Mouse (Mus musculus): ENCODE data around the gene D930020B18Rik.

The D930020B18Rik gene

GRCm38 (mm10) chr10:121640150-121640930 is 1.0 kb upstream of the D930020B18Rik start:
- DNase-seq (ENCODE audit: low spot score), result peak; percentile 77

DNA sequence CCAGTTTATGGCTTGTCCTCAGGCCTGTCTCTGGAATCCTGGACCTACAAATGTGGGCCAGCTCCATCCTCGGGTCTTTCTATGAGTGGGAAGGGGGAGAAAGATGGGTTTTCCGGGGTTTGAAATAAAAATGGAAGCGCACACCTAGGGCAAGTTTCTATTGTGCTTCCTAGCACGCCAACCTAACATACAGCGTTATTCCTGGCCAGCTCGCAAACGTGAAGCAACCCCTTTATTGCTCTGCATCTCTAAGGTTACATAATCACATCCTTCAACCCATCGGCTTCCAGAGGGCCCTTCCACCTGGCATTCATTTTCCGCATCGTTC is 480 bp upstream of the D930020B18Rik start:
- no peak for DNase-seq (ENCODE audit: low spot score)

GRCm38 (mm10) chr10:121642054-121642947 is 913 bp downstream of the D930020B18Rik start:
- DNase-seq (ENCODE audit: low spot score), result peak; percentile 39

GRCm38 (mm10) chr10:121646294-121646693 is 4.9 kb downstream of the D930020B18Rik start:
- DNase-seq (ENCODE audit: low spot score), result no peak

DNA sequence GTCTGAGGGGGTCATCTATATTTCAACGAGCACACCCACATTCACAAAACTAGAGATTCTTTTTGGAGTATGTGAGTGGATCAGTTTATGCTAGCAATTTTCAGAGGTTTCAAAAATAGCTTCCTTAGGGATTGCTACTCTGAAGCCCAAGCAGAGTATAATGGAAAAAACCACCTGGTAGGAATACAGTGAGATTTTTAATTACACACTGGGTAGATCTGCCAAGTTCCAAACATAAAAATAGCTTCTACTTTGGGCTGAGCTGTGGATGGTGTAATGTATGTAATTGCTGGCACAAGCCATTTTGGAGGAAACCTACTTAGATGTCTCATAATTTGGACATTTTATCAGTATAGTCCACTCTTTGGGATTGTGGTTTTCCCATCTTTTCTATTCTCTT is 11.7 kb downstream of the D930020B18Rik start:
- no peak for DNase-seq (ENCODE audit: low spot score)

- DNase-seq (ENCODE audit: low spot score), result no peak
These were observed 14.5 kb downstream of the D930020B18Rik start for GRCm38 (mm10) chr10:121655907-121656306.

DNA sequence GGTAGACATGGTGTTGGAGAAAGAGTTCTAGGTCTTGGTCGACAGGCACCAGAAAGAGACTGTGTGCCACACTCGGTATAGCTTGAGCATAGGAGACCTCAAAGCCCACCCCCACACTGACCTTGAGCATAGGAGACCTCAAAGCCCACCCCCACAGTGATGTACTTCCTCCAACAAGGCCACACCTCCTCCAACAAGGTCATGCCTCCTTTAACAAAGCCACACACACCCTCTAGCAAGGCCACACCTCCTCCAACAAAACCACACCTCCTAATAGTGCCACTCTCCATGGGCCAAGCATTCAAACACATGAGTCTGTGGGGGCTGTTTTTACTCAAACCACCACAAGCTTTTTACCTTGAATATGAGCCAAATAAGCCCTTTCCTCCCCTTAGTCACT is 21.3 kb downstream of the D930020B18Rik start:
- no peak for DNase-seq (ENCODE audit: low spot score)

GRCm38 (mm10) chr10:121663599-121663998 is 22.2 kb downstream of the D930020B18Rik start:
- DNase-seq (ENCODE audit: low spot score), result no peak

- no peak for DNase-seq (ENCODE audit: low spot score)
These were observed 24.3 kb downstream of the D930020B18Rik start for GRCm38 (mm10) chr10:121665631-121666145.

GRCm38 (mm10) chr10:121669103-121669502 is 27.7 kb downstream of the D930020B18Rik start:
- DNase-seq (ENCODE audit: low spot score), result no peak

DNA sequence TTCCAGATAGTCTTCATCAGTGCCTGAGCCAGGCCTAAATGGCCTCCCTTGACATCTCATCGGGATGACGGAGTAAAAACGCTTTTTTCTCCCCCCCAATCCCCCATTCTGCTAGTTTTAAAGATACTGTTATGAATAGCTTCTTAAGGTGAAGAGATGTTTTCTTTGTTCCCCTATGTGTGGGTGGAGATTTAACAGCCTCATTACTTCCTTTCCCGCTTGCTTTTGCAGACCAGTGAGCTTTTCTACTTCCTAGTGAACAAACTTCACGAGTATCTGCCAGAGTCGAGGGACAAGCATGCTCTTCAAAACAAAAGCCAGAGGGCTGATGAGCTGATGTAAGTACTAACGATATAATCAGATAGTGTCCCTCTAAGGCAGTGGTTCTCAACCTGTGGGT is 35.6 kb downstream of the D930020B18Rik start:
- no peak for DNase-seq (ENCODE audit: low spot score)

- no peak for DNase-seq (ENCODE audit: low spot score)
These were observed 39.5 kb downstream of the D930020B18Rik start for GRCm38 (mm10) chr10:121680902-121681301.

DNA sequence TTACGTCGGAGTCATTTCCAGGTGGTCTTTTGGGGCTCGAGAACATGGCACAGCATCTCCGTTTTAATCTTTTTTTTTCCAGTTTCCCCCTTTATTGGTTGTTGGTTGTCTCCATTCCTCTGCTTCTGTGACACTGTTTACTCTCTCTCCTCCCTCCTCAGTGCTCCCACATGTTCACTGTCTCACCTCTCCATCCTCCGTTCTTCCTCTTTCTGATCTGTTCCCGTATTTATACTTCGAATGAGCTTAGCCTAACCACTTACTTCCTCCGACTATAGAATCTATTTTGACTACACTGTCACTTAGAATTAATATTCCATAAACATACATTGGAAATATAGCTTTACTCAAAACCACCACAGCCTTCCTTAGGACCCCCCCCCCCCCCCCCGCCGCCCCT is 41.2 kb downstream of the D930020B18Rik start:
- DNase-seq (ENCODE audit: low spot score), result no peak

- peak; percentile 38 for DNase-seq (ENCODE audit: low spot score)
These were observed 44.8 kb downstream of the D930020B18Rik start for GRCm38 (mm10) chr10:121686153-121686660.

GRCm38 (mm10) chr10:121687511-121687910 is 46.1 kb downstream of the D930020B18Rik start:
- DNase-seq (ENCODE audit: low spot score), result no peak

- peak; percentile 83 for DNase-seq (ENCODE audit: low spot score)
These were observed 48.4 kb downstream of the D930020B18Rik start for GRCm38 (mm10) chr10:121689591-121690314.

DNA sequence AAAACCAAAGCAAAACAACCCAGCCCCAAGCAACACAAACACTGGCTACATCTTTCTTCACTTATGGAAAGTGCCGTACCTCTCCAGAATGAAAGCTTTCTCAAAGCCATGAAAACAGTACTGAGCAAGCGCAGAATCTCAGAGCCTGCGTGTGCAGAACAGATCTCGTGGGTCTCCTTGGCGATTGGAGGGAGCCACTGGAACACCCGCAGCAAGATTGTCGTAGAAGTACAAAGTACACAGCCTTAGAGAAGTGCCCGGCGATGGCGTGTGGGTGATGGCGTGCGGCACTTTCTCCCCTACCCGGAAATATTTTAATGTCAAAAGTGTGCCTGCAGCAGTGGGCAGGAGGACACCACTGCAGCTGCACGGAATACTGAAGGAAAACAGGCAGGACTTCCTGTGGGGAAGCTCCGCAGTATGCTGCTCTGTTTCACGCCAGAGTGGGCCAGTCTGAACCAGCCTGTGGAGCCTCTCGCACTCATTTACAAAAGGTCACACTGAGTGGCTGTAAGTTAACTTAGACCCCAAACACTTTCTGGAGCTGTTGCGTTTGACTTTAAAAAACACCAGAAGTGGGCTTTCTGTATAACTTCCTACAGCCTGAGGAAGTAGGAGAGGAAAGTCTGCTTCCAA is 51.7 kb downstream of the D930020B18Rik start:
- DNase-seq (ENCODE audit: low spot score), result no peak

GRCm38 (mm10) chr10:121694567-121694966 is 53.2 kb downstream of the D930020B18Rik start:
- DNase-seq (ENCODE audit: low spot score), result no peak

DNA sequence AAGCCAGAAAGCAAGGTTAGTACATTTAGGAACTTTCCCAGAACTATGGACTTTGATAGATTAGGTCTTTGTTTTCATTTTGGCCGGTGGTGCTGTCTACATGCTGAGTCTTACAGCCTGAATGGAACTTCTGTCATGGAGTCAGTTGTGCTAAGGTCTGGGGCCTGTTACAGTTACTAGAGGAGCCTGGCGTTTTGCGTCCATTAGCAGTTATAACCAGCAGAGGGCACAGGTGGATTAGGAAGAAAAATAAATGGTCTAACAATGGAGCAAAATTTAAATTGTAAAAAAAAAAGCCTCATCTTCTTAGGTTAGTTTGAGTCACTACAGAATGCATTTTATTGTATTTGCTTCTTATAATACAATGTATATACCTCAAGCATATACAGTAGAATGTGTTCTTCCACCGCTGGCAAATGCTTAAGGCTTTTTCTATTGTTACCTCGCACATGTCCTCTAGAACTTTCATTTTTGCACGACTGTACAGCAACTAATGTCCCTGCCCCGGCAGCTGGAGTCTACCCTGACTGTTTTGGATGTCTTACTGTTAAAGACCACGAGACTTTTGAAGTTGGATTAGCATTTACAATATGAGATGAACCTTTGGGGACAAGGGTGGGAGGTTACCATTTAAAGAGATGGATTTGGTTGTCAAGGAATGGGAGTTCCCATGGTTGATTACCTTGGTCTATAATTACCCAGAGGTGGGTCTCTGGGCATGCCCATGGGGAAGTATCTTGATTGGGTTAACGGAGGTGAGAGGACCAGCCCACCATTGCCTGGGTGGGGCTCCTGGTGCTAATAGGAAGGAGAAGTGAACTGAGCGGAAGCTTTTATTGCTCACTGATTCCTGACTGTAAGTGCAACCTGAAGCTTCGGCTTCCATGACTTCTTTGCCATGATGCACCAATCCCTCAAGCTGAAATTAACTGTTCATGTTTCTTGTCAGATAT is 60.2 kb downstream of the D930020B18Rik start:
- peak; percentile 79 for DNase-seq (ENCODE audit: low spot score)

DNA sequence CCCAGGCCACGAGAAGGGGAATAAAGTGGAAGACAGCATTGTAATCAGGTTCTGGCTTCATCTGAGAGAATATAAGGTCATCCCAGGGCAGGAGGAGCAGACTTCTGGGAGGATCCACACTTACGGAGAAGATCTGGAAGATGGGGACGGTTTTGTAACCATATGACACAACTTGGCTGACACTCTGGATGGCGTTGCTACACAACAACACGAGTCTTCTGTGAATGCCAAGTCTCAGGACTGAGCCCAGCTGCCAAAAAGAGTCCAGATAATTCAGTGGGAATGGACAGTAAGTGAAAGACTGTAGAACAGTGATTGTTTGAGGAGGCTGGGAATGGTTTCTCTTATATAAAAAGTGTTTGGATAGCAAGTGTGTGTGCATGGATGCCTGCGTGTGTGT is 62.2 kb downstream of the D930020B18Rik start:
- DNase-seq (ENCODE audit: low spot score), result no peak

All from retina, embryonic 14.5 days (tissue).